Mouse (Mus musculus) cerebellum, adult 2 months (tissue): ENCODE results near the gene Traip.

Source experiments
- CTCF ChIP-seq: fragments of 200-500 bp; IDR thresholded peaks from 2 replicates; pipeline ENCODE4 v1.5.1; 2011; ENCODE audit warnings: low read depth, mild to moderate bottlenecking, control low read depth, low read length, moderate library complexity, borderline replicate concordance; ENCODE audit not compliant: insufficient read depth
- POLR2A ChIP-seq: fragments of 200-500 bp; IDR thresholded peaks from 2 replicates; pipeline ENCODE4 v1.6.1; 2011; ENCODE audit warnings: low read length, control low read depth, borderline replicate concordance; ENCODE audit not compliant: insufficient read depth

DNA sequence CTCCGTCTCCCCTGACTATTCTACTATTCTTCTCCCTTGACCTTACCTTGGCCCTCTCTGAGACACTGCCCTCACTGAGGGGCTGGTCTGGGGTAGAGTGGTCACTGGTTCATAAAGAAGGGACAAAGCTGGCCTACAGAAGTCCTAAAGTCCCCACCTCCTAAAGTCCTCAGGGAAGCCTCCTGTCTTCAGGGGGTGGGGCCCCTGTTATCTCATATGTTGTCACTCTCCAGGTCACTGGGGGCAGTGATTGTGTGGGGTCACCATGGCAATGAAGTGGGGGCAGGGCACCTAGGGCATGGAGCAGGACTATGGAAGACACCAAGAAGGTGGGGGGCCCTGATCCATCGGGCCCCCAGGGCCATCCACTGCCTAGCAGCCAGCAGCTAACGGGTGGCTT lies 21.8 kb upstream of the Traip start, which contains the start of gene Actl11:
- TF ChIP-seq POLR2A (no peak), CTCF (no peak)
